Mouse (Mus musculus) MEL (cell line): ENCODE results near the gene Nr5a2. TPM values are rescaled to one million over a fixed set of nuclear protein-coding genes. Genes with fewer than 3 reads are reported as not detected.
A peak's percentile ranks its signal among the peaks of the same experiment; 100 is the strongest.

Source experiments
- DNase-seq: peaks from one replicate; pipeline ENCODE4 v3.0.0; 2011; ENCODE audit warnings: low read depth, low spot score
- H3K27ac ChIP-seq: 2 replicates; pipeline ENCODE4 v1.5.1; 2012; ENCODE audit warnings: low read depth, mild to moderate bottlenecking, control low read depth, low read length, moderate library complexity; ENCODE audit not compliant: control insufficient read depth
- H3K27me3 ChIP-seq, 2 experiments: fragments of 150-350 bp in 1 of 2; sonication (generic) in 1 of 2; 2 replicates each; pipeline ENCODE4 v1.6.1; 2012; ENCODE audit warnings: low read length in 2 of 2, mild to moderate bottlenecking in 2 of 2, improper control_type of control experiment in 1 of 2, moderate library complexity in 1 of 2; ENCODE audit not compliant: insufficient read depth in 2 of 2, control insufficient read depth in 1 of 2
- H3K36me3 ChIP-seq, 2 experiments: 2 replicates each; pipeline ENCODE4 v1.6.1; 2012 to 2014; ENCODE audit warnings: low read length in 2 of 2, improper control_type of control experiment in 1 of 2, inconsistent platforms in 1 of 2, mild to moderate bottlenecking in 1 of 2; ENCODE audit not compliant: insufficient read depth in 2 of 2, control insufficient read depth in 1 of 2
- H3K4me1 ChIP-seq, 2 experiments: fragments of 150-350 bp in 1 of 2; sonication (generic) in 1 of 2; 2 replicates each; pipeline ENCODE4 v1.6.1; 2012; ENCODE audit warnings: low read length in 2 of 2, improper control_type of control experiment in 1 of 2, mild to moderate bottlenecking in 1 of 2; ENCODE audit not compliant: insufficient read depth in 2 of 2, control insufficient read depth in 1 of 2
- H3K4me3 ChIP-seq, 2 experiments: fragments of 150-350 bp in 1 of 2; sonication (generic) in 1 of 2; 2 replicates each; pipeline ENCODE4 v1.5.1; 2012; ENCODE audit warnings: low read depth in 2 of 2, low read length in 2 of 2, mild to moderate bottlenecking in 2 of 2, moderate library complexity in 2 of 2, control low read depth in 1 of 2, improper control_type of control experiment in 1 of 2; ENCODE audit not compliant: control insufficient read depth in 1 of 2, insufficient read depth in 1 of 2
- H3K79me2 ChIP-seq: 2 replicates; pipeline ENCODE4 v1.6.1; 2012; ENCODE audit warnings: mild to moderate bottlenecking, low read length, moderate library complexity; ENCODE audit not compliant: control insufficient read depth, poor library complexity, insufficient read depth
- H3K9ac ChIP-seq: 2 replicates; pipeline ENCODE4 v1.6.1; 2012; ENCODE audit warnings: low read depth, mild to moderate bottlenecking, control low read depth, low read length, moderate library complexity; ENCODE audit not compliant: control insufficient read depth, poor library complexity, severe bottlenecking
- H3K9me3 ChIP-seq: fragments of 150-350 bp; sonication (generic); replicated peaks from 2 replicates; pipeline ENCODE4 v1.6.1; 2012; ENCODE audit warnings: mild to moderate bottlenecking, low read length, improper control_type of control experiment, moderate library complexity; ENCODE audit not compliant: insufficient read depth
- BHLHE40 ChIP-seq: IDR thresholded peaks from 2 replicates; pipeline ENCODE4 v1.6.1; 2012; ENCODE audit warnings: low read depth, mild to moderate bottlenecking, inconsistent platforms, low read length, improper control_type of control experiment, borderline replicate concordance
- CHD1 ChIP-seq: IDR thresholded peaks from 2 replicates; pipeline ENCODE4 v1.6.1; 2012; ENCODE audit warnings: low read depth, mild to moderate bottlenecking, inconsistent platforms, low read length, improper control_type of control experiment
- CHD2 ChIP-seq: IDR thresholded peaks from 2 replicates; pipeline ENCODE4 v1.6.1; 2011; ENCODE audit warnings: low read length, improper control_type of control experiment
- CTCF ChIP-seq, 3 experiments: IDR thresholded peaks in 2 of 3; conservative IDR thresholded peaks in 1 of 3; 2 replicates each; pipeline ENCODE4 v1.5.1; 2011 to 2012; ENCODE audit warnings: low read length in 3 of 3, low read depth in 2 of 3, mild to moderate bottlenecking in 2 of 3, improper control_type of control experiment in 1 of 3, inconsistent platforms in 1 of 3, mixed read lengths in 1 of 3, moderate library complexity in 1 of 3; ENCODE audit not compliant: control insufficient read depth in 1 of 3, insufficient read depth in 1 of 3, poor library complexity in 1 of 3, severe bottlenecking in 1 of 3
- ELF1 ChIP-seq: IDR thresholded peaks from 2 replicates; pipeline ENCODE4 v1.6.1; 2014; ENCODE audit warnings: low read depth, mild to moderate bottlenecking, inconsistent platforms, low read length, improper control_type of control experiment, moderate library complexity
- EP300 ChIP-seq, 2 experiments: IDR thresholded peaks; 2 replicates each; pipeline ENCODE4 v1.6.1; 2011; ENCODE audit warnings: improper control_type of control experiment in 2 of 2, low read length in 2 of 2, low read depth in 1 of 2, mild to moderate bottlenecking in 1 of 2
- ETS1 ChIP-seq: IDR thresholded peaks from 2 replicates; pipeline ENCODE4 v1.6.1; 2012; ENCODE audit warnings: low read depth, mild to moderate bottlenecking, inconsistent platforms, low read length, improper control_type of control experiment, moderate library complexity
- GABPA ChIP-seq: IDR thresholded peaks from 2 replicates; pipeline ENCODE4 v1.6.1; 2012; ENCODE audit warnings: low read depth, mild to moderate bottlenecking, inconsistent platforms, low read length, improper control_type of control experiment, moderate library complexity
- GATA1 ChIP-seq: IDR thresholded peaks from 2 replicates; pipeline ENCODE4 v1.6.1; 2011; ENCODE audit warnings: low read depth, low read length, improper control_type of control experiment
- JUND ChIP-seq: IDR thresholded peaks from 2 replicates; pipeline ENCODE4 v1.6.1; 2011; ENCODE audit warnings: low read depth, mild to moderate bottlenecking, improper control_type of control experiment, low read length
- KAT2A ChIP-seq: conservative IDR thresholded peaks from 2 replicates; pipeline ENCODE4 v1.6.1; 2012; ENCODE audit warnings: low read depth, low read length, improper control_type of control experiment, inconsistent platforms
- MAX ChIP-seq: IDR thresholded peaks from 2 replicates; pipeline ENCODE4 v1.6.1; 2011; ENCODE audit warnings: low read length, improper control_type of control experiment
- MEF2A ChIP-seq: IDR thresholded peaks from 2 replicates; pipeline ENCODE4 v1.6.1; 2014; ENCODE audit warnings: low read depth, mild to moderate bottlenecking, inconsistent platforms, low read length, improper control_type of control experiment; ENCODE audit not compliant: poor library complexity, insufficient replicate concordance, severe bottlenecking; ENCODE audit errors: extremely low read depth
- MXI1 ChIP-seq: IDR thresholded peaks from 2 replicates; pipeline ENCODE4 v1.6.1; 2011; ENCODE audit warnings: mild to moderate bottlenecking, low read depth, low read length, improper control_type of control experiment
- MYB ChIP-seq: IDR thresholded peaks from 2 replicates; pipeline ENCODE4 v1.6.1; 2011; ENCODE audit warnings: mild to moderate bottlenecking, low read depth, low read length, improper control_type of control experiment
- MYC ChIP-seq: IDR thresholded peaks from 2 replicates; pipeline ENCODE4 v1.6.1; 2011; ENCODE audit warnings: low read depth, mild to moderate bottlenecking, low read length, improper control_type of control experiment, moderate library complexity
- NELFE ChIP-seq: IDR thresholded peaks from 2 replicates; pipeline ENCODE4 v1.6.1; 2011; ENCODE audit warnings: low read depth, low read length, improper control_type of control experiment
- NRF1 ChIP-seq: IDR thresholded peaks from 2 replicates; pipeline ENCODE4 v1.6.1; 2014; ENCODE audit warnings: low read depth, mild to moderate bottlenecking, inconsistent platforms, low read length, improper control_type of control experiment, moderate library complexity; ENCODE audit not compliant: poor library complexity, insufficient read depth, severe bottlenecking
- POLR2AphosphoS2 ChIP-seq: IDR thresholded peaks from 2 replicates; pipeline ENCODE4 v1.6.1; 2011; ENCODE audit warnings: low read length, improper control_type of control experiment
- RAD21 ChIP-seq: IDR thresholded peaks from 2 replicates; pipeline ENCODE4 v1.6.1; 2011; ENCODE audit warnings: mild to moderate bottlenecking, low read depth, low read length, improper control_type of control experiment
- RCOR1 ChIP-seq: IDR thresholded peaks from 2 replicates; pipeline ENCODE4 v1.6.1; 2012; ENCODE audit warnings: low read depth, mild to moderate bottlenecking, inconsistent platforms, low read length, improper control_type of control experiment
- SIN3A ChIP-seq: IDR thresholded peaks from 2 replicates; pipeline ENCODE4 v1.6.1; 2012; ENCODE audit warnings: low read length, improper control_type of control experiment, inconsistent platforms
- SMC3 ChIP-seq: IDR thresholded peaks from 2 replicates; pipeline ENCODE4 v1.6.1; 2011; ENCODE audit warnings: low read depth, low read length, improper control_type of control experiment
- TBP ChIP-seq: IDR thresholded peaks from 2 replicates; pipeline ENCODE4 v1.8.0; 2011; ENCODE audit warnings: low read depth, low read length, improper control_type of control experiment
- TCF12 ChIP-seq: IDR thresholded peaks from 2 replicates; pipeline ENCODE4 v1.6.1; 2014; ENCODE audit warnings: low read depth, mild to moderate bottlenecking, inconsistent platforms, low read length, improper control_type of control experiment, moderate library complexity
- USF1 ChIP-seq: IDR thresholded peaks from 2 replicates; pipeline ENCODE4 v1.6.1; 2014; ENCODE audit warnings: low read depth, mild to moderate bottlenecking, inconsistent platforms, low read length, improper control_type of control experiment, moderate library complexity
- USF2 ChIP-seq, 2 experiments: IDR thresholded peaks; 2 replicates each; pipeline ENCODE4 v1.6.1; 2011 to 2012; ENCODE audit warnings: improper control_type of control experiment in 2 of 2, low read length in 2 of 2, borderline replicate concordance in 1 of 2, inconsistent platforms in 1 of 2, low read depth in 1 of 2, mild to moderate bottlenecking in 1 of 2; ENCODE audit not compliant: insufficient read depth in 1 of 2
- ZC3H11A ChIP-seq: IDR thresholded peaks from 2 replicates; pipeline ENCODE4 v1.6.1; 2012; ENCODE audit warnings: low read depth, mild to moderate bottlenecking, inconsistent platforms, low read length, improper control_type of control experiment
- ZKSCAN1 ChIP-seq: IDR thresholded peaks from 2 replicates; pipeline ENCODE4 v1.6.1; 2012; ENCODE audit warnings: low read depth, mild to moderate bottlenecking, inconsistent platforms, low read length, improper control_type of control experiment, moderate library complexity
- ZNF384 ChIP-seq: IDR thresholded peaks from 2 replicates; pipeline ENCODE4 v1.6.1; 2012; ENCODE audit warnings: low read depth, mild to moderate bottlenecking, inconsistent platforms, low read length, improper control_type of control experiment
- polyA plus RNA-seq, 2 experiments: library from polyadenylated mRNA; stranded (reverse) in 1 of 2; unstranded in 1 of 2; fragments of >175 nt in 1 of 2; fragments of >200 nt in 1 of 2; gene quantifications; 2 replicates each; pipeline versions ENCODE4 v1.2.1 to v1.2.4; 2012; ENCODE audit warnings: low replicate concordance in 2 of 2, low read depth in 1 of 2; ENCODE audit not compliant: insufficient read length in 2 of 2, insufficient read depth in 1 of 2, missing spikeins in 1 of 2
- total RNA-seq: library from RNA; depleted of rRNA; stranded (reverse); fragments of 300-350 nt; gene quantifications from 2 replicates; pipeline ENCODE4 v1.2.3, GENCODE M21; 2012

Gene Nr5a2
- total and polyA plus RNA-seq, 3 experiments = 0.03 to 0.39 TPM; not detected in 1

DNA sequence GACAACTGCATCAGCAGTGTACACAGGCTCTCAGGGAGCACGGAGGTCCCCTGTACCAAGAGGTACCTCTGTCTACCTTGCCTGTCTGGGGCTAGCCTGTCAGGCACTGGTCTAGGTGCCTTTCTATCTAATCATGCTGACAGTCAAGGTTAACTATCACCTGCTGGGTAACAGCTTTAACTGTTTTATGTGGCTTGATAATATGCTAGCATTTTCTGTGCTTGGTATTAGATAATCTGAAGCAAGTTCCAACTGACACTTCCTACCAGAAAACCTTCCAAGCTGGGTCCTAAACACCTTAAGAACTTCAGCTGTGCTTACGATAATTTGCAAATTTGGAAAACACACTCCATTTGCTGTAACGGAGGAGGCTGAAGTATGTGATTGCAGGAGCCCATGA lies 17.6 kb upstream of the Nr5a2 start:
- Histone ChIP-seq H3K36me3 (peaks cover 0 to 3% of the 10 kb centered on the region in 2 experiments; a peak in 1 of 4 replicates), H3K4me3 (peak overlapping the region in 1 of 2 experiments; percentile 26; a peak in 1 of 4 replicates), H3K4me1 (peaks cover 2 to 7% of the 10 kb centered on the region in 2 experiments; a peak in 3 of 4 replicates), H3K9ac (no peak overlapping the region), H3K27ac (peak overlapping the region; percentile 10; the same call in 1 of the 2 replicates), H3K79me2 (no peaks in the 10 kb centered on the region), H3K9me3 (no peaks in the 10 kb centered on the region), H3K27me3 (no peaks in the 10 kb centered on the region)
- DNase-seq = no peak
- peak; percentile 78 for TF ChIP-seq TCF12
- no peak for TF ChIP-seq ELF1
- peak; percentile 33; the same call in 1 of the 2 replicates for TF ChIP-seq GATA1
- peak; percentile 18 to 86; a peak in 2 of 4 replicates for TF ChIP-seq EP300 (IDR thresholded peaks at IDR 0.05; ENCODE audit: low read depth in 1 of 2, low read length in 2 of 2)
- TF ChIP-seq MYB = peak; percentile 82; the same call in 1 of the 2 replicates
- TF ChIP-seq CHD1 = no peak
- no peak for TF ChIP-seq ZC3H11A
- peak; percentile 39; the same call in 1 of the 2 replicates for TF ChIP-seq SIN3A
- TF ChIP-seq KAT2A = no peak
- no peak for TF ChIP-seq MYC
- no peak for TF ChIP-seq RCOR1
- no peak for TF ChIP-seq SMC3
- no peak for TF ChIP-seq USF2 (IDR thresholded peaks at IDR 0.05; ENCODE audit: borderline replicate concordance in 1 of 2, insufficient read depth in 1 of 2, low read depth in 1 of 2, low read length in 2 of 2)
- peak; percentile 64 for TF ChIP-seq ETS1

DNA sequence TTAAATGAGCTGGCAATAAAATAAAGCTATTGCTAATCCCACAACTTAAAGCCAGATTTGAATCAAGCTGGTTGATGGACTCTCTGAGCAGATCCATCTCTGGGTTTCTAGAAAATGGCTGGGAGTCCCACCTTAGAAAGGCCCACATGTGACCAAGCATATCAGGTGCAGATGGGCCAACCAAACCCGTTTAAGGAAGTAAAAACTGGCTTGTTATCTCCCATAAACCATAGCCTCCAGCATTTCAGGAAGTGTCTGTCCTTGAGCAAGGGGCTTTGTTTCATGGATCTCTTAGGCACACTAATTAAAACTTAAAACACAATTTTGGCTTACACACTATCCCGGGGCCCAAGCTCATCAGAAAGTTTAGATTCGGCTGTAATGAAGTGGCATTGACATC lies 13.8 kb upstream of the Nr5a2 start:
- Histone ChIP-seq H3K9me3 (no peaks in the 10 kb centered on the region), H3K4me3 (no peak overlapping the region), H3K27ac (peak overlapping the region; percentile 51; the same call in 1 of the 2 replicates), H3K27me3 (no peaks in the 10 kb centered on the region), H3K36me3 (peaks cover 0 to 3% of the 10 kb centered on the region in 2 experiments; a peak in 1 of 4 replicates), H3K4me1 (peaks cover 2 to 7% of the 10 kb centered on the region in 2 experiments; a peak in 3 of 4 replicates), H3K79me2 (no peaks in the 10 kb centered on the region), H3K9ac (no peak overlapping the region)
- DNase-seq = peak; percentile 61
- TF ChIP-seq MYC = no peak
- peak; percentile 62 for TF ChIP-seq TCF12
- no peak for TF ChIP-seq MAX
- TF ChIP-seq USF2 (IDR thresholded peaks at IDR 0.05; ENCODE audit: borderline replicate concordance in 1 of 2, insufficient read depth in 1 of 2, low read depth in 1 of 2, low read length in 2 of 2) = peak in 1 of 2 experiments; percentile 59; a peak in 1 of 4 replicates
- TF ChIP-seq MXI1 = no peak
- no peak for TF ChIP-seq NRF1
- peak; percentile 90 for TF ChIP-seq USF1
- no peak for TF ChIP-seq ZKSCAN1
- 0 out of 2 replicates have a peak, but pooled peaks have one; percentile 41 for TF ChIP-seq ETS1
- no peak for TF ChIP-seq TBP
- peak; percentile 75 for TF ChIP-seq GATA1
- peak; percentile 26; the same call in 1 of the 2 replicates for TF ChIP-seq BHLHE40
- TF ChIP-seq POLR2AphosphoS2 = no peak
- TF ChIP-seq CTCF (IDR thresholded peaks at IDR 0.05 in 2 of 3, conservative IDR thresholded peaks at IDR 0.05 in 1 of 3; ENCODE audit: control insufficient read depth in 1 of 3, insufficient read depth in 1 of 3, low read depth in 2 of 3, low read length in 3 of 3, poor library complexity in 1 of 3, severe bottlenecking in 1 of 3) = no peak
- TF ChIP-seq JUND = no peak
- TF ChIP-seq GABPA = no peak
- TF ChIP-seq SIN3A = no peak
- TF ChIP-seq CHD2 = no peak
- TF ChIP-seq RCOR1 = no peak
- no peak for TF ChIP-seq NELFE
- no peak for TF ChIP-seq RAD21
- TF ChIP-seq ZC3H11A = no peak
- TF ChIP-seq ZNF384 = no peak
- no peak for TF ChIP-seq MEF2A
